Mouse (Mus musculus) cerebellum, adult 2 months (tissue): ENCODE data around the gene Cbr1.

Experiments
- CTCF ChIP-seq: fragments of 200-500 bp; IDR thresholded peaks from 2 replicates; pipeline ENCODE4 v1.5.1; 2011; ENCODE audit warnings: low read depth, mild to moderate bottlenecking, control low read depth, low read length, moderate library complexity, borderline replicate concordance; ENCODE audit not compliant: insufficient read depth
- POLR2A ChIP-seq: fragments of 200-500 bp; IDR thresholded peaks from 2 replicates; pipeline ENCODE4 v1.6.1; 2011; ENCODE audit warnings: low read length, control low read depth, borderline replicate concordance; ENCODE audit not compliant: insufficient read depth

GRCm38 (mm10) chr16:93588281-93588680 is 17.4 kb upstream of the Cbr1 start:
- TF ChIP-seq CTCF = no peak
- no peak for TF ChIP-seq POLR2A
